Mouse (Mus musculus): Measurements from ENCODE around the gene Slc25a27. TPM values are rescaled to one million over a fixed set of nuclear protein-coding genes. Genes with fewer than 3 reads are reported as not detected.

Gene Slc25a27
- polyA plus RNA-seq, 1 experiment from 2014 or later, result 102 TPM

DNA sequence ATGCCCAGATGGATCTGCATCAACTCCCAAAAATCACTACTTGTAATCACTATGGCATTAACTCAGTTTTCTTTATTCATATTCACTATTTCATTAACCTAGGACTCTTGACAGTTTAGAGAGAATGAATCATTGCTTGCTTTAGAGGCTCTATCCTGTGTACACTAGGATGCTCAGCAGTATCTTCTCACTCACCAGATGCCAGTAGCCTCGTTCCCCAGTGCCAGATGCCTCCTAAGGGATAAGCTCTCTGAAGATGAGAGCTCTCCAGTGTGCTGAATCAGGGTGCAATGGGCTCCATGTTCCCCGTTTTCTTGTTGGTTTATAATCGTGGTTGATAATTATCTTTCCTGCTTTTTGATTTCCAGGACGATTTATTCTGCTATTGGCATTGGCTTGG is 68.3 kb downstream of the Slc25a27 start:
- no peaks in the 10 kb centered on the region for H3K4me1 ChIP-seq
- H3K4me3 ChIP-seq, result no peak overlapping the region
- H3K9ac ChIP-seq, result no peak overlapping the region
- H3K27ac ChIP-seq, result no peak overlapping the region
- no peak overlapping the region for H3K4me2 ChIP-seq
- 79% methylated on average over 4 of the region's 4 CpGs for WGBS
- no peaks in the 10 kb centered on the region for H3K27me3 ChIP-seq
- no peaks in the 10 kb centered on the region for H3K9me3 ChIP-seq (replicated peaks)
- ATAC-seq, result no peak
- H3K36me3 ChIP-seq (ENCODE audit: poor library complexity, severe bottlenecking), result no peaks in the 10 kb centered on the region

DNA sequence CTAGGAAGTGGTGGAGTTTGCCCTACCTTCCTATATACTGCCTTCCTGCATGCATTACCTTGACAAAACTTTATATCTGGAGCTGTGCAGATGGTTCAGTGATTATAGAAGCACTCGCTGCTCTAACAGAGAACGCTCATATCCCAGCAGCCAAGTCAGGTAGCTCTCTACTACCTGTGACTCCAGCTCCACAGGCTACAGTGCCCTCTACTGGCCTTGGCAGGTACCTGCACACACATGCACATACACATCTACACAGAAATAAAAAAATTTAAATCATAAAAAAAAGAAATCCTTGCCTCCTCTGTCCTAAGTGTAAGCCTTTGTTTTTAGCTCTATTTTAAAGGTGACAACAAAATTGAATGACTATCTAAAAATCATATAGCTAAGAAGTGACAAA is 69.3 kb downstream of the Slc25a27 start:
- no peak for ATAC-seq
- H3K4me2 ChIP-seq, result no peak overlapping the region
- H3K27ac ChIP-seq, result no peak overlapping the region

DNA sequence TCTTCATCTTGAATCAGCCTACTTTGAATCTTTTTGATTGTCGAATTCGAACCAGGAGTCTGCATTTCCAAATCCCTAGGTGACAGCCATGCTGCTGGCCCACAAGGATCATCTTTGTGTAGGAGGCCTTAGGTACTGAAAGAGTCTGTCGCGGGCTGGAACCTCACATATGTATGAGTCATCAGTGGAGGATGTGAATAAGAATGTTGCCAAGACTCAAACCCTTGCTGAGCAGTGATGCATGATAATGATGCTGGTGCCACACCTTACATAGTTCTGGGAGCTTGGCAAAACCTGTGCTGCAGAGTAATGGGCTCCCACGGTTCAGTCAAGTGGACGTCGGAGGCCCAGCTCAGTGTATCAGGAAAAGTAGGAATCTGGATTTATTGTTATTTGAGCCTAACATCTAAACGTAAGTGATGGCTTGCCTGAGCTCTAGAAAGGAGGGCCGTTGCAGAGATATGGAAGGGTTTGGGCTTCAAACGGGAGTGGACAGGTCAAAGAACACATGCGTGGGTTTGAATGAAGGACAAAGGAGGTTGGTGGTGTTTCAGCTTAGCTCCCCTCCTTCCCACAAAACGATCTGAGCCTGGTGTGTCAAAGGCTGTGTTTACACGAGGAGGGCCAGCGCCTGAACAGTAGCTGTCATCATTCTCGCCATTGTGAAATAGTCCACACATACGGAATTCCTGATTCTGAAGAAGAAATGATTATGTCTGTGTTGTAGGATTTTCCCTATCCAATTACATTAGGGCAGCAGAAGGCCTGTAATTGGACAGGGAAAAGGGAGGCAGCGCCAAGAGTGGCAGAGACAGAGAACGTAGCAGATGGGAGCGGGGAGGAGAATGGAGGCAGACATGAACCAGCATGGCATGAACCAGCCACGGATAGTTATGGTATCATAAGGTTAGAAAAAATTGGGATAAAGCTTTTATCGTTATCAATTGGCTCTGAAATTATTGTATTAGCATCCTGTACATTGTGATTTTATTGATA is 74.4 kb downstream of the Slc25a27 start:
- 88% methylated on average over 21 of the region's 21 CpGs for WGBS
- Histone ChIP-seq H3K9me3 (replicated peaks) (no peaks in the 10 kb centered on the region), H3K27ac (no peak overlapping the region), H3K4me3 (no peak overlapping the region), H3K36me3 (ENCODE audit: poor library complexity, severe bottlenecking) (no peaks in the 10 kb centered on the region), H3K9ac (no peak overlapping the region), H3K27me3 (no peaks in the 10 kb centered on the region), H3K4me1 (no peaks in the 10 kb centered on the region), H3K4me2 (no peak overlapping the region)
- peak; percentile 48; the same call in 1 of the 2 replicates for ATAC-seq

More for the DNA sequence above, 69.3 kb downstream of the Slc25a27 start:
- no peaks in the 10 kb centered on the region for H3K36me3 ChIP-seq (ENCODE audit: poor library complexity, severe bottlenecking)
- H3K9ac ChIP-seq, result no peak overlapping the region
- H3K4me1 ChIP-seq, result no peaks in the 10 kb centered on the region
- WGBS, result 98% methylated on average over 2 of the region's 2 CpGs
- no peak overlapping the region for H3K4me3 ChIP-seq
- no peaks in the 10 kb centered on the region for H3K9me3 ChIP-seq (replicated peaks)
- H3K27me3 ChIP-seq, result no peaks in the 10 kb centered on the region

Other genes starting within 250 kb of the Slc25a27 start
- 0.05 TPM in 1 of 2 replicates, not detected in the other for gene Mep1a, start 164.4 kb downstream of the Slc25a27 start, polyA plus RNA-seq (2015; fragmentation: Nextera tagmentation; extraction: Ambion mirVana)
- gene Ankrd66, start 123.6 kb downstream of the Slc25a27 start, polyA plus RNA-seq (2015; fragmentation: Nextera tagmentation; extraction: Ambion mirVana), result 0.14 and 0.25 TPM in 2 replicates
- 3.5 and 4.7 TPM in 2 replicates for gene Pla2g7, start 99.1 kb downstream of the Slc25a27 start, polyA plus RNA-seq (2015; fragmentation: Nextera tagmentation; extraction: Ambion mirVana)
- gene Tdrd6, start 36.9 kb downstream of the Slc25a27 start, polyA plus RNA-seq (2015; fragmentation: Nextera tagmentation; extraction: Ambion mirVana), result 0.03 and 0.17 TPM in 2 replicates
- 37.3 and 38.2 TPM in 2 replicates for gene Cyp39a1, start 211 bp upstream of the Slc25a27 start, polyA plus RNA-seq (2015; fragmentation: Nextera tagmentation; extraction: Ambion mirVana)
- gene Rcan2, start 134.1 kb upstream of the Slc25a27 start, polyA plus RNA-seq (2015; fragmentation: Nextera tagmentation; extraction: Ambion mirVana), result 24.5 and 30.4 TPM in 2 replicates

Data from forebrain, embryonic 13.5 days (tissue).